Mouse (Mus musculus): ENCODE measurements at regions not wholly inside any gene's neighbourhood (a gene's known extent, or its start where the extent isn't known, plus 50 kb on each side); places are given as distances from the start of the nearest gene placed in this dataset.

- no peaks in the 10 kb centered on the region for H3K9me3 ChIP-seq (ENCODE audit: low read length)
- no peaks in the 10 kb centered on the region for H3K4me1 ChIP-seq (ENCODE audit: insufficient read depth, low read length)
- 89% methylated on average over 4 of the region's 4 CpGs for WGBS
- no peak overlapping the region for H3K27ac ChIP-seq
- no peak for TF ChIP-seq CTCF (IDR thresholded peaks at IDR 0.05; ENCODE audit: low read depth)
- no peak overlapping the region for H3K9ac ChIP-seq (replicated peaks; ENCODE audit: low read length)
- no peak for ATAC-seq
- H3K4me3 ChIP-seq (ENCODE audit: low read length) = no peak overlapping the region
- no peak for DNase-seq (ENCODE audit: low spot score)
- H3K27me3 ChIP-seq (ENCODE audit: insufficient read depth, low read length) = no peaks in the 10 kb centered on the region
- H3K36me3 ChIP-seq (ENCODE audit: insufficient read depth, low read length) = no peaks in the 10 kb centered on the region
- no peak overlapping the region for H3K4me2 ChIP-seq (ENCODE audit: low read depth, low read length)
Observed at GRCm38 (mm10) chr14:102402061-102402689, 580.3 kb downstream of the Kctd12 start.

- DNase-seq (ENCODE audit: low spot score) = no peak
- Histone ChIP-seq H3K9me3 (ENCODE audit: low read length) (no peaks in the 10 kb centered on the region), H3K27me3 (ENCODE audit: insufficient read depth, low read length) (no peaks in the 10 kb centered on the region), H3K4me3 (ENCODE audit: low read length) (no peak overlapping the region), H3K4me1 (ENCODE audit: insufficient read depth, low read length) (no peaks in the 10 kb centered on the region), H3K27ac (no peak overlapping the region), H3K4me2 (ENCODE audit: low read depth, low read length) (no peak overlapping the region), H3K36me3 (ENCODE audit: insufficient read depth, low read length) (no peaks in the 10 kb centered on the region), H3K9ac (replicated peaks; ENCODE audit: low read length) (no peak overlapping the region)
- TF ChIP-seq CTCF (IDR thresholded peaks at IDR 0.05; ENCODE audit: low read depth) = peak; percentile 38; the same call in 1 of the 2 replicates
- no peak for ATAC-seq
- WGBS = 82% methylated on average over 7 of the region's 7 CpGs
Observed at GRCm38 (mm10) chr14:102396036-102396734, 586.3 kb downstream of the Kctd12 start.

DNA sequence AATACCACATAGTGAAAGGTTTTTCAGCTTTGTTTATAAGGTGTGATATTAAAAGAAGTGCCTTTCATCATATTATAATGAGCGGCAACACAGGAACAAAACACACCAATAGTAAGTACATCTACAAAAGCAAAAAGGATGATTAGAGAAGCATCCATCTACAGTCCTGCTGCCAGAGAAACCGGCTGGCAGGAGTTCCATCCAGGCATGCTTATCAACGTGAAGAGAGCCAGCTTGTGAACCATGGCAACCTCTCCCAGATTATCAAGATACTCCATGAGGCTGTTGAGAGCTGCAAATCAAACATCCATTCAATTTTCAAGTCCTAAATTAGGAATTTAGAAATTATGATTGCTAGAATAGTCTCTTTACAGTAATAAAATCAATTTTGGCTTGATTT, 590.1 kb downstream of the Kctd12 start:
- no peaks in the 10 kb centered on the region for H3K27me3 ChIP-seq (ENCODE audit: insufficient read depth, low read length)
- no peaks in the 10 kb centered on the region for H3K9me3 ChIP-seq (ENCODE audit: low read length)
- no peaks in the 10 kb centered on the region for H3K36me3 ChIP-seq (ENCODE audit: insufficient read depth, low read length)
- H3K27ac ChIP-seq = no peak overlapping the region
- H3K4me1 ChIP-seq (ENCODE audit: insufficient read depth, low read length) = no peaks in the 10 kb centered on the region
- no peak overlapping the region for H3K4me2 ChIP-seq (ENCODE audit: low read depth, low read length)
- ATAC-seq (no peak), DNase-seq (ENCODE audit: low spot score) (no peak)
- WGBS = 63% methylated on average over 3 of the region's 3 CpGs
- no peak overlapping the region for H3K4me3 ChIP-seq (ENCODE audit: low read length)
- H3K9ac ChIP-seq (replicated peaks; ENCODE audit: low read length) = no peak overlapping the region
- no peak for TF ChIP-seq CTCF (IDR thresholded peaks at IDR 0.05; ENCODE audit: low read depth)

DNA sequence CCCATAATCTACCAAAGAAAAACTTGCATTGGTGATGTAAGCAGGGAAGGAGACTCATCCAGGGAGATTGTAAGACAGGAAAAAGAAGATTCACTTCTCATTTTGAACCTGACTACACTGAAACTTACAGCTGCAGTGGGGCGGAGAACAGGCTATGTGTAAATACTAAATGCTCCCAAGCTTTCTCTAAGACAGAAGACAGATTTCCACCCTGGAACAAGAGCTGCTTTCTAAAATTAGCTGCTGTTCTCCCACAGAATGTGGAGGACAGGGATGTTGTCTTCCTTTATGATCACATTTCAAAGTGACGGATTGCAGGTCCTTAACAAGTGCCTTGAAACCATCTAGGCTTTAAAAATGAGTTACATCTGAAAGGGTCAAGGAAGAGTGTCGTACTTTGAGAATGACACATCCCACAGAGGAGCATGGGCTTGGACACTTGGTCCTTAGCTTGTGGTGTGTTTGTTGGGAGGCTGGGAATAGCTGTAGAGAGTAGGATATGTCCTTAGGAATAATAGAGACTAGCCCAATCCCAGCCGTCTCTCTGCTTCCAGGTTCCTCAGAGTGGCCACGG, 609.4 kb downstream of the Kctd12 start:
- H3K9me3 ChIP-seq (ENCODE audit: low read length) = no peaks in the 10 kb centered on the region
- ATAC-seq = no peak
- H3K4me1 ChIP-seq (ENCODE audit: insufficient read depth, low read length) = no peaks in the 10 kb centered on the region
- no peaks in the 10 kb centered on the region for H3K36me3 ChIP-seq (ENCODE audit: insufficient read depth, low read length)
- no peak overlapping the region for H3K4me2 ChIP-seq (ENCODE audit: low read depth, low read length)
- no peak for DNase-seq (ENCODE audit: low spot score)
- no peak for TF ChIP-seq CTCF (IDR thresholded peaks at IDR 0.05; ENCODE audit: low read depth)
- no peak overlapping the region for H3K27ac ChIP-seq
- H3K9ac ChIP-seq (replicated peaks; ENCODE audit: low read length) = no peak overlapping the region
- H3K4me3 ChIP-seq (ENCODE audit: low read length) = no peak overlapping the region
- WGBS = 86% methylated on average over 5 of the region's 5 CpGs
- H3K27me3 ChIP-seq (ENCODE audit: insufficient read depth, low read length) = no peaks in the 10 kb centered on the region

DNA sequence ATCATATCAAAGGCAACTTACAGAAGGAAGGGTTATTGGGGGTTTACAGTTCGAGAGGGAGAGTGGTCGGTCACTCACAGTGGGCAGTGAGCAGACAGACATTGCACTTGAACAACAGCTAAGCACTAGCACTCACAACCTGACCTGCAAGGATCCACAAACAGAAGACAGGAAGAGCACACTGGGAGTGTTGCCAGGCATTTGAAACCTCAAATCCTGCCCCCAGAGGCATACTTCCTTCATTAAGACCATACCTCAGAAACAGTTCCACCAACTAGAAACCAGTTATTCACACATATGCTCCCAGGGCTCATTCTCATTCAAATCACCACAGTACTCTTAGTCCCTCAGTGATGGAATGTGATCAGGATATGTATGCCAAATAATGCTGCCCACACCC, 620.8 kb downstream of the Kctd12 start:
- no peak for TF ChIP-seq CTCF (IDR thresholded peaks at IDR 0.05; ENCODE audit: low read depth)
- WGBS = 92% methylated on average over 2 of the region's 2 CpGs
- DNase-seq (ENCODE audit: low spot score) = no peak
- Histone ChIP-seq H3K4me3 (ENCODE audit: low read length) (no peak overlapping the region), H3K4me1 (ENCODE audit: insufficient read depth, low read length) (no peaks in the 10 kb centered on the region), H3K27me3 (ENCODE audit: insufficient read depth, low read length) (no peaks in the 10 kb centered on the region), H3K9ac (replicated peaks; ENCODE audit: low read length) (no peak overlapping the region), H3K4me2 (ENCODE audit: low read depth, low read length) (no peak overlapping the region), H3K27ac (no peak overlapping the region), H3K9me3 (ENCODE audit: low read length) (no peaks in the 10 kb centered on the region), H3K36me3 (ENCODE audit: insufficient read depth, low read length) (no peaks in the 10 kb centered on the region)
- ATAC-seq = no peak

DNA sequence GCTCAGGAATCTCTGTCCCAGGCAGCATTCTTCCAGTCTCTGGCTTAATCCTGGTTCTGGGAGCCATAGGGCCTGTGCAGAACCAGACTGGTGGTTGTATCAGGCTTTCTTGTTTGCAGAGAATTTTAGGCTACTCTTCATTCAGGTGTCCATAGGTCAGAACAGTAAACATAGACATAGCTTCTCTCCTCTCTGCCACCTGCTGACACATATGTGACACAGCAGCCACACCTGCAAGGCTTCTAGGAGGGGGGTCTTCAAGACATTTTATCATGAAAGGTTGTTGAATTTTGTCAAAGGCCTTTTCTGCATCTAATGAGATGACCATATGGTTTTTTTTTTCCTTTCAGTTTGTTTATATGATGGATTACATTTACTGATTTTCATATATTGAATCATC, 599.7 kb downstream of the Lmo7 start:
- ATAC-seq = no peak
- H3K4me3 ChIP-seq (ENCODE audit: low read length) = no peak overlapping the region

DNA sequence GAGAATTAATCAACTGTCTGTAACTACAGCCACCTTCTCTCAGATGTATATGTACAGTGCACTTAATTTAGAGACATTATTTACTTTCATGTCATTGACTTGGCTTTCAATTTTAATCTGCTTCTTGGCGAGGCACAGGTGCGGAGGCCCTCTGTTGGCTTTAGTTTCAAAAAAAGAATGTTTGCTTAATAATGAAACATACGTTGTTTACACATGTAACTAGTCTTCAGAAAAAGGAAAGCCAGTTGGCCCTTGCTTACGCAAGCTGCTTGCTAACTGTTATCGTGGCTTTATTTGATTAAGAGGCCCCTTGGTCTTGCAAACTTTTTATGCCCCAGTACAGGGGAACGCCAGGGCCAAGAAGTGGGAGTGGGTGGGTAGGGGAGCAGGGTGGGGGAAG, 576.6 kb downstream of the Lmo7 start:
- 80% methylated on average over 6 of the region's 6 CpGs for WGBS

More for the DNA sequence above, 599.7 kb downstream of the Lmo7 start:
- DNase-seq (ENCODE audit: low spot score) = no peak
- Histone ChIP-seq H3K4me1 (ENCODE audit: insufficient read depth, low read length) (no peaks in the 10 kb centered on the region), H3K27me3 (ENCODE audit: insufficient read depth, low read length) (no peaks in the 10 kb centered on the region), H3K9me3 (ENCODE audit: low read length) (no peaks in the 10 kb centered on the region), H3K4me2 (ENCODE audit: low read depth, low read length) (no peak overlapping the region), H3K27ac (no peak overlapping the region), H3K36me3 (ENCODE audit: insufficient read depth, low read length) (no peaks in the 10 kb centered on the region), H3K9ac (replicated peaks; ENCODE audit: low read length) (no peak overlapping the region)
- TF ChIP-seq CTCF (IDR thresholded peaks at IDR 0.05; ENCODE audit: low read depth) = no peak

More for the DNA sequence above, 576.6 kb downstream of the Lmo7 start:
- Histone ChIP-seq H3K27ac (no peak overlapping the region), H3K4me3 (ENCODE audit: low read length) (no peak overlapping the region), H3K9me3 (ENCODE audit: low read length) (no peaks in the 10 kb centered on the region), H3K27me3 (ENCODE audit: insufficient read depth, low read length) (no peaks in the 10 kb centered on the region), H3K9ac (replicated peaks; ENCODE audit: low read length) (no peak overlapping the region), H3K4me2 (ENCODE audit: low read depth, low read length) (no peak overlapping the region), H3K36me3 (ENCODE audit: insufficient read depth, low read length) (no peaks in the 10 kb centered on the region), H3K4me1 (ENCODE audit: insufficient read depth, low read length) (no peaks in the 10 kb centered on the region; the same call in 1 of the 2 replicates)
- no peak for TF ChIP-seq CTCF (IDR thresholded peaks at IDR 0.05; ENCODE audit: low read depth)
- DNase-seq (ENCODE audit: low spot score) = no peak
- no peak for ATAC-seq

Data from hindbrain, postnatal 0 days (tissue).